Mouse (Mus musculus): ENCODE data around the gene Aloxe3.

Gene Aloxe3

GRCm38 (mm10) chr11:69185031-69185430, 59.3 kb downstream of the Aloxe3 start:
- no peak for DNase-seq

GRCm38 (mm10) chr11:69185936-69186335, 60.2 kb downstream of the Aloxe3 start:
- no peak for DNase-seq

DNA sequence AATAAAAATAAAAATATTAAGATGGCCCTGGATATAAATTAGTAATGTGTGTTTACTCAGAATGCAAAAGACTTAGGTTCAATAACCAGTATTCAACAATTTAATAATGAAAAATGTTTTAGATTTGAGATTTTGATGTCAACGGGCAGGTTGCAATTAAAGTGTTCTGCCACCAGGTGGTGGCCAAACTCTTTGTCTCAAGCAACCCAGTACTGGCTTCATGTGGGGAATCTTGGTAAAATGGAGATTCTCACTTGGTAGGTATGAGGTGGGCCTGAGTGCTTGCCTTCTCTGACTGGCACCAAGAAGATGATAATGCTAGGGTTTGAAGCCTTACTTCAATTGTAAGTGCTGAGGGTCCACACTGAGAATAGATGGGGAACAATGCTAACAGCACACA, 67.1 kb downstream of the Aloxe3 start:
- peak; percentile 50 to 52 for DNase-seq

DNA sequence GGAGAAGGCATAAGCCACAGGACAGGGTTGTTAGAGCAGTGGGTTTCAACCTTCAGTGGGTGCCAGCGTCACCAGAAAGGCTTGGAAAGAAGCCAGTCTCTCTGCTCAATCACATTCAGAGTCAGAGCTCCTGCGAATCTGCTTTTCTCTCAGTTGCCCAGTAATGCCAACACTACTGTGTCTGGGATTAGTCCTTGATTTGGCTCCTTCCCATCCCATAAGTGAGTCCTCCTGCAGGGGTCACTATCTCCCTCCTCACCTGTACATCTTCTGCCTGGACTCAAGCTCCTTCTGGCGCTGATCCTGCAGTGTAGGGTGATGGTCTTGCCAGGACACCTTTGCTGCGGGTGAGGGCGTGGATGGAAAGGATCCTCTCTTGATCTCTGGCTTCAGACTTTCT, 71.1 kb downstream of the Aloxe3 start:
- DNase-seq = peak; percentile 52 to 59

GRCm38 (mm10) chr11:69197194-69197593, 71.5 kb downstream of the Aloxe3 start:
- DNase-seq = peak in 1 of 2 experiments; percentile 12

DNA sequence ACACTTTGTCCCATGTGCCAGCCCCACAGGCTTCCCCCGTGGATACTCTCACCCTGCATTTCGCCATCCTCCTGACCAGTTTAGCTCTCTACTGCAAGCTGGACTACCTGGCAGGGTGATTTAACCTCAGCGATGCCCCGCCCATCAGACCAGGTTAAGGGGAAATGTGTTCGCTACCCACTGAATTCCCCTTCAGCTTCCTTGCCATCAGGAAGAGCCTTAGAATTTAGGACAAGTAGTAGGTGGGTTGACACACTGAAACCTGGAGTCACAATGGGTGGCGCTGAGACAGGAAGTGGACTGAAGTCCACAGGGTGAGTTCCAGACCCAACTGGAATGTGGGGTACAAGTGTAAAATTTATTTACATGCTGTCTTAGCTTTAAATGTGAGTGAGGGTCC, 72.0 kb downstream of the Aloxe3 start, which contains the start of gene Alox8:
Gene Alox8 (minus strand): TSS at position 101 of the 400 bp plus-strand sequence.
- peak in 1 of 2 experiments; percentile 11 for DNase-seq
